In genomic region chr7:28251976-28252375, GRCm38 (mm10) we compare ENCODE assay signal across 25 mouse cellular contexts. TPM values are rescaled to one million over a fixed set of nuclear protein-coding genes. Genes with fewer than 3 reads are reported as not detected.
"Had no signal": no experiment of that assay in that cellular context is flagged by ENCODE, and none has a peak within 500 bp of the region (broad histone marks: within the 10 kb centered on the region; RNA-seq: fewer than 3 reads in every experiment).

No protein-coding gene starts in this region.

- H3K4me1 ChIP-seq: lung, embryonic 15.5 days; megakaryocyte, embryonic 14.5 days; midbrain, embryonic 13.5 days; neural tube, embryonic 13.5 days; neural tube, embryonic 15.5 days had no signal

- ATAC-seq: lung, postnatal 0 days; midbrain, embryonic 13.5 days; midbrain, embryonic 16.5 days had no signal

- H3K9ac ChIP-seq: lung, embryonic 15.5 days; midbrain, embryonic 13.5 days; neural tube, embryonic 13.5 days; neural tube, embryonic 15.5 days had no signal

- H3K9me3 ChIP-seq: lung, embryonic 15.5 days; neural tube, embryonic 15.5 days had no signal

- H3K36me3 ChIP-seq: lung, embryonic 15.5 days; midbrain, embryonic 13.5 days; neural tube, embryonic 13.5 days; neural tube, embryonic 15.5 days had no signal

- H3K27ac ChIP-seq: lung, embryonic 15.5 days; macrophage; midbrain, embryonic 13.5 days; neural tube, embryonic 13.5 days; neural tube, embryonic 15.5 days had no signal

- DNase-seq: lung, adult 2 months; lung, postnatal 14 days; lung, postnatal 36 days; retina, postnatal 1 day; right cerebral cortex, adult 18-20 months; right cerebral cortex, postnatal 25 days; right cerebral cortex, postnatal 4 days; spleen, adult 18-20 months; thymus, adult 18-20 months; thymus, postnatal 14 days; thymus, postnatal 36 days had no signal

- H3K4me2 ChIP-seq: lung, embryonic 15.5 days; midbrain, embryonic 11.5 days; midbrain, embryonic 13.5 days; neural tube, embryonic 13.5 days; neural tube, embryonic 15.5 days had no signal

- H3K27me3 ChIP-seq: lung, embryonic 15.5 days; megakaryocyte, embryonic 14.5 days; midbrain, embryonic 13.5 days; neural tube, embryonic 13.5 days; neural tube, embryonic 15.5 days had no signal

- H3K4me3 ChIP-seq: lung, embryonic 15.5 days; megakaryocyte, embryonic 14.5 days; midbrain, embryonic 13.5 days; myocyte; neural tube, embryonic 13.5 days; neural tube, embryonic 15.5 days had no signal

RNA-seq across cellular contexts. Expression of gene Selenov, which starts 39.0 kb away (rescaled TPM):
- total RNA-seq: megakaryocyte progenitor cell, adult 5-6 weeks had no signal
- polyA plus RNA-seq: liver, embryonic 16.5 days; lung, adult 2 months; lung, embryonic 15.5 days; macrophage; myocyte; small intestine, adult 2 months; thymus, postnatal 0 days had no signal

RNA-seq across cellular contexts. Expression of gene Dll3, which starts 50.1 kb away (rescaled TPM):
- polyA plus RNA-seq: liver, embryonic 16.5 days; macrophage had no signal
